Mouse (Mus musculus): ENCODE data around the gene Dcaf12. TPM values are rescaled to one million over a fixed set of nuclear protein-coding genes. Genes with fewer than 3 reads are reported as not detected.

Dcaf12 gene
- polyA plus RNA-seq, 1 experiment, result 27.1 TPM

DNA sequence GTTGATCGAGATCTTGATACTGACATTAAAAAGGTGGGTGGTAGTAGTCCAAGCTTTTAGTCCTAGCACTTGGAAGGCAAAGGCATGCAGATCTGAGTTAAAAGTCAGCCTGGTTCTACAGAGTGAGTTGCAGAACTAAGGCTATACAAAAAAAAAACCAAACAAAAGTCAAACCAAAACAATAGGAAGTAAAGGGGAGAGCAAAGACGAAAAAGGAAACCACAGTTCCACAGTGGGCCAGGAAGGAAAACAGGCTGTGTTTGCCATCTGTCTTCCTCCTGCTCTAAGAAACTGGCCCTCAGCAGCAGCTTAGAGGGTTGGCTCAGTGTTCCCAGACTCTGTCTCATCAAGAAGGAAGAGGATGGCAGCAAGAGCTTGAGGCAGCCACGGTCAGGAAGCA is 10.4 kb downstream of the Dcaf12 start:
- no peak overlapping the region for H3K4me2 ChIP-seq (ENCODE audit: low read depth)
- no peaks in the 10 kb centered on the region for H3K27me3 ChIP-seq (ENCODE audit: control insufficient read depth, insufficient read depth, insufficient read length)
- H3K36me3 ChIP-seq (ENCODE audit: control insufficient read depth, insufficient read depth), result peaks cover 52% of the 10 kb centered on the region
- peaks cover 28% of the 10 kb centered on the region for H3K79me2 ChIP-seq (ENCODE audit: control insufficient read depth, insufficient read depth)
- H3K4me3 ChIP-seq, result no peak overlapping the region
- TF ChIP-seq TCF3 (IDR thresholded peaks at IDR 0.05; ENCODE audit: insufficient read length, low read depth) (no peak), POLR2A (IDR thresholded peaks at IDR 0.05; ENCODE audit: insufficient read length, low read depth) (no peak), REST (IDR thresholded peaks at IDR 0.05; ENCODE audit: insufficient read depth, insufficient read length) (no peak), MAX (IDR thresholded peaks at IDR 0.05; ENCODE audit: low read depth) (no peak)
- H3ac ChIP-seq (ENCODE audit: control insufficient read depth, insufficient read length), result no peak overlapping the region

DNA sequence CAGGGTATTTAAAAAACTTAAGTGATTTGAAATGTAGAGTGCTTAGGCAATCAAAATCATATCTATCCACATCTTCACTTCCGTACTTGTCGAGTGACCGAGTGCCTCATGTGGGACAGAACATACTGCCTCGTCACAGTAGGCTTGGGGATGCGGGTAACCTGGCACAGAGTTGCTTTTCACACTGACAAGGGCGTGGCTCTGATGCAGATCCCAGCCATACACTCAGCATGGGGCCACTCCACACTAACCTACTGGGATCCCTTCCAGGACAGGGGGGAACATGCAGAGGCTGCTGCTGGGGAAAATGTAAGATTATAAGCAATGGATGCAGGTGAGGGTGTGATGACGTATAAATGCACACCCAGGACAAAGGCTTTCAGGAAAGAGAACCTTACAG is 11.0 kb downstream of the Dcaf12 start:
- H3K27me3 ChIP-seq (ENCODE audit: control insufficient read depth, insufficient read depth, insufficient read length), result no peaks in the 10 kb centered on the region
- H3K79me2 ChIP-seq (ENCODE audit: control insufficient read depth, insufficient read depth), result peaks cover 22% of the 10 kb centered on the region
- peaks cover 57% of the 10 kb centered on the region for H3K36me3 ChIP-seq (ENCODE audit: control insufficient read depth, insufficient read depth)
- no peak overlapping the region for H3ac ChIP-seq (ENCODE audit: control insufficient read depth, insufficient read length)
- no peak overlapping the region for H3K4me3 ChIP-seq
- TF ChIP-seq POLR2A (IDR thresholded peaks at IDR 0.05; ENCODE audit: insufficient read length, low read depth), result no peak
- TF ChIP-seq SRF (IDR thresholded peaks at IDR 0.05; ENCODE audit: control insufficient read depth, insufficient read length, low read depth), result no peak
- no peak for TF ChIP-seq MAX (IDR thresholded peaks at IDR 0.05; ENCODE audit: low read depth)
- no peak for TF ChIP-seq TCF3 (IDR thresholded peaks at IDR 0.05; ENCODE audit: insufficient read length, low read depth)
- TF ChIP-seq USF1 (IDR thresholded peaks at IDR 0.05; ENCODE audit: low read depth), result no peak
- TF ChIP-seq MYOG (IDR thresholded peaks at IDR 0.05; ENCODE audit: control insufficient read depth in 1 of 3, insufficient read depth in 1 of 3, insufficient read length in 2 of 3, low read depth in 2 of 3), result no peak
- no peak for TF ChIP-seq E2F4 (IDR thresholded peaks at IDR 0.05; ENCODE audit: insufficient read depth)
- no peak for TF ChIP-seq TCF12 (IDR thresholded peaks at IDR 0.05; ENCODE audit: insufficient read depth, poor library complexity, severe bottlenecking)
- no peak for TF ChIP-seq POLR2AphosphoS2 (IDR thresholded peaks at IDR 0.05; ENCODE audit: insufficient read length, low read depth)
- TF ChIP-seq CEBPB (IDR thresholded peaks at IDR 0.05; ENCODE audit: insufficient read depth, poor library complexity, severe bottlenecking), result no peak
- H3K4me2 ChIP-seq (ENCODE audit: low read depth), result no peak overlapping the region

DNA sequence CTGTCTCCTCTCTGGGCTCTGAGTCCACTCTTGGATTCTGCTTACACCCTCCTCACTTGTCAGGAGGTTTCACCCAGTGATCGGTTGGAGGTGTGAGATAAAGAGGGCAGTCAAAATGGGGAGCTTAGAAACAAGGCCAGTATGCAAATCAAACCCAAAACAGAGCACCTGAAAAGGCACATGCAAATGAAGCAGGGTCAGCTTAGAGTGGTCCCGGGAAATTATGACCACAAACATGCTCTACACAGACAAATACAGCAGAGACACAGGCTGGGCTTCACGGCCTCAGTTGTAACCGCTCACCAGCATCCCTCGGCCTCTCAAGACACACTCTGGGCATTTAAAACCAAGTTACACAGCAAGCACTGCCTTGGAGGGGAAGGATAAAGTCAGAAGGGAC is 15.7 kb downstream of the Dcaf12 start:
- Histone ChIP-seq H3K36me3 (ENCODE audit: control insufficient read depth, insufficient read depth) (peaks cover 65% of the 10 kb centered on the region), H3K79me2 (ENCODE audit: control insufficient read depth, insufficient read depth) (no peaks in the 10 kb centered on the region), H3ac (ENCODE audit: control insufficient read depth, insufficient read length) (no peak overlapping the region), H3K4me2 (ENCODE audit: low read depth) (no peak overlapping the region), H3K4me3 (no peak overlapping the region), H3K27me3 (ENCODE audit: control insufficient read depth, insufficient read depth, insufficient read length) (no peaks in the 10 kb centered on the region)
- no peak for TF ChIP-seq TCF12 (IDR thresholded peaks at IDR 0.05; ENCODE audit: insufficient read depth, poor library complexity, severe bottlenecking)
- TF ChIP-seq CEBPB (IDR thresholded peaks at IDR 0.05; ENCODE audit: insufficient read depth, poor library complexity, severe bottlenecking), result no peak
- no peak for TF ChIP-seq MYOG (IDR thresholded peaks at IDR 0.05; ENCODE audit: control insufficient read depth in 1 of 3, insufficient read depth in 1 of 3, insufficient read length in 2 of 3, low read depth in 2 of 3)
- TF ChIP-seq E2F4 (IDR thresholded peaks at IDR 0.05; ENCODE audit: insufficient read depth), result no peak
- TF ChIP-seq POLR2A (IDR thresholded peaks at IDR 0.05; ENCODE audit: insufficient read length, low read depth), result no peak
- TF ChIP-seq USF1 (IDR thresholded peaks at IDR 0.05; ENCODE audit: low read depth), result no peak
- TF ChIP-seq MYOD1 (IDR thresholded peaks at IDR 0.05; ENCODE audit: control insufficient read depth in 1 of 3, insufficient read length in 2 of 3, low read depth in 2 of 3), result no peak

DNA sequence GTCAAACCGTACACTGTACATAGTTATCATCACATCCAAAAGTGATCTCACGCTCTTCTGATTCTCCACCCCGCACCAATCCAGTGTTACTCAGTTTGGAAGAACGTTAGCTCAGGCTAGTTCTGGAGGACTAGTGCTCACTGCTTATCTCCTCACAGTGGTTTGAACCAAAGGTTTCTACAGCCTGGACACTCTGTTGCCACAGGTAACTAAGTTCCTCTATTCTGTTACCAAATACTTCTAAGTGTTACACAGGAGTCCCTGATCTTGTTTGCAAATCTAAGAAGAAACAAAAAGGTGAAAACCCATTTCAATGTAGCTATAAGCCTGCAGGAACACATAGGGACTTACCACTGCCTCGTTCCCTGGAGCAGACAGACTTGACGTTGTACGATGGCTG is 18.7 kb downstream of the Dcaf12 start:
- no peak overlapping the region for H3ac ChIP-seq (ENCODE audit: control insufficient read depth, insufficient read length)
- no peak overlapping the region for H3K4me2 ChIP-seq (ENCODE audit: low read depth)
- TF ChIP-seq POLR2AphosphoS2 (IDR thresholded peaks at IDR 0.05; ENCODE audit: insufficient read length, low read depth) (no peak), CEBPB (IDR thresholded peaks at IDR 0.05; ENCODE audit: insufficient read depth, poor library complexity, severe bottlenecking) (no peak), REST (IDR thresholded peaks at IDR 0.05; ENCODE audit: insufficient read depth, insufficient read length) (no peak), MYOD1 (IDR thresholded peaks at IDR 0.05; ENCODE audit: control insufficient read depth in 1 of 3, insufficient read length in 2 of 3, low read depth in 2 of 3) (no peak), TCF12 (IDR thresholded peaks at IDR 0.05; ENCODE audit: insufficient read depth, poor library complexity, severe bottlenecking) (no peak), POLR2A (IDR thresholded peaks at IDR 0.05; ENCODE audit: insufficient read length, low read depth) (no peak), USF1 (IDR thresholded peaks at IDR 0.05; ENCODE audit: low read depth) (no peak), TCF3 (IDR thresholded peaks at IDR 0.05; ENCODE audit: insufficient read length, low read depth) (no peak), SRF (IDR thresholded peaks at IDR 0.05; ENCODE audit: control insufficient read depth, insufficient read length, low read depth) (no peak), E2F4 (IDR thresholded peaks at IDR 0.05; ENCODE audit: insufficient read depth) (no peak), MAX (IDR thresholded peaks at IDR 0.05; ENCODE audit: low read depth) (no peak), MYOG (IDR thresholded peaks at IDR 0.05; ENCODE audit: control insufficient read depth in 1 of 3, insufficient read depth in 1 of 3, insufficient read length in 2 of 3, low read depth in 2 of 3) (no peak)
- H3K79me2 ChIP-seq (ENCODE audit: control insufficient read depth, insufficient read depth), result no peaks in the 10 kb centered on the region
- no peaks in the 10 kb centered on the region for H3K27me3 ChIP-seq (ENCODE audit: control insufficient read depth, insufficient read depth, insufficient read length)
- H3K4me3 ChIP-seq, result no peak overlapping the region
- H3K36me3 ChIP-seq (ENCODE audit: control insufficient read depth, insufficient read depth), result peaks cover 60% of the 10 kb centered on the region

DNA sequence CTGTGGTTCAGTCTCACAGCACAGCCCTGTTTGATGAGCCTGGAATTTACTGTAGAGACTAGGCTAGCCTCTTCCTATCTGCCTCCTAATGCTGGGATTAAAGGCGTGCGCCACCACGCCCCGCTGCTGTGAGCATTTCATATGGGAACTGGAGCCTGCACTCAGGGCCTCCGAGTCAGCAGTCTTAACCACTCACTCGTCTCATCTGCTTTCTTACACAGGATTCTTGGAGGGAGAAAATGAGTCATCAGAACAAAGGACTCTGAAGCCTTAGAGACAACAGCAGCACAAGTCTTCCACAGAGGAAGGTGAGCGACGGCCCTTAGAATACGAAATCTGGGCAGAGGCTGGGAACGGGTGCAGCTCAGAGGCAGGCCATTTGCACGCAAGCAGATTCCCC is 19.2 kb downstream of the Dcaf12 start:
- Histone ChIP-seq H3K36me3 (ENCODE audit: control insufficient read depth, insufficient read depth) (peaks cover 56% of the 10 kb centered on the region), H3ac (ENCODE audit: control insufficient read depth, insufficient read length) (no peak overlapping the region), H3K4me2 (ENCODE audit: low read depth) (no peak overlapping the region), H3K4me3 (no peak overlapping the region), H3K79me2 (ENCODE audit: control insufficient read depth, insufficient read depth) (no peaks in the 10 kb centered on the region), H3K27me3 (ENCODE audit: control insufficient read depth, insufficient read depth, insufficient read length) (no peaks in the 10 kb centered on the region)
- TF ChIP-seq MYOD1 (IDR thresholded peaks at IDR 0.05; ENCODE audit: control insufficient read depth in 1 of 3, insufficient read length in 2 of 3, low read depth in 2 of 3), result no peak
- no peak for TF ChIP-seq E2F4 (IDR thresholded peaks at IDR 0.05; ENCODE audit: insufficient read depth)
- TF ChIP-seq POLR2AphosphoS2 (IDR thresholded peaks at IDR 0.05; ENCODE audit: insufficient read length, low read depth), result no peak
- TF ChIP-seq MYOG (IDR thresholded peaks at IDR 0.05; ENCODE audit: control insufficient read depth in 1 of 3, insufficient read depth in 1 of 3, insufficient read length in 2 of 3, low read depth in 2 of 3), result no peak
- TF ChIP-seq USF1 (IDR thresholded peaks at IDR 0.05; ENCODE audit: low read depth), result no peak
- TF ChIP-seq REST (IDR thresholded peaks at IDR 0.05; ENCODE audit: insufficient read depth, insufficient read length), result no peak

Data from myocyte (in vitro differentiated cells).